Mouse (Mus musculus) thymus, adult 2 months (tissue): ENCODE measurements around the gene B4galt3.

ENCODE experiments used
- CTCF ChIP-seq: fragments of 200-500 bp; IDR thresholded peaks from 2 replicates; pipeline ENCODE4 v1.5.1; 2012; ENCODE audit warnings: mild to moderate bottlenecking, control low read depth, low read length, moderate library complexity, borderline replicate concordance; ENCODE audit not compliant: control insufficient read depth, poor library complexity, insufficient read depth; ENCODE audit errors: extremely low read depth
- POLR2A ChIP-seq: fragments of 200-500 bp; IDR thresholded peaks from 2 replicates; pipeline ENCODE4 v1.6.1; 2012; ENCODE audit warnings: mild to moderate bottlenecking, low read length, control low read depth, moderate library complexity; ENCODE audit not compliant: control insufficient read depth, poor library complexity, insufficient read depth; ENCODE audit errors: extremely low read depth

DNA sequence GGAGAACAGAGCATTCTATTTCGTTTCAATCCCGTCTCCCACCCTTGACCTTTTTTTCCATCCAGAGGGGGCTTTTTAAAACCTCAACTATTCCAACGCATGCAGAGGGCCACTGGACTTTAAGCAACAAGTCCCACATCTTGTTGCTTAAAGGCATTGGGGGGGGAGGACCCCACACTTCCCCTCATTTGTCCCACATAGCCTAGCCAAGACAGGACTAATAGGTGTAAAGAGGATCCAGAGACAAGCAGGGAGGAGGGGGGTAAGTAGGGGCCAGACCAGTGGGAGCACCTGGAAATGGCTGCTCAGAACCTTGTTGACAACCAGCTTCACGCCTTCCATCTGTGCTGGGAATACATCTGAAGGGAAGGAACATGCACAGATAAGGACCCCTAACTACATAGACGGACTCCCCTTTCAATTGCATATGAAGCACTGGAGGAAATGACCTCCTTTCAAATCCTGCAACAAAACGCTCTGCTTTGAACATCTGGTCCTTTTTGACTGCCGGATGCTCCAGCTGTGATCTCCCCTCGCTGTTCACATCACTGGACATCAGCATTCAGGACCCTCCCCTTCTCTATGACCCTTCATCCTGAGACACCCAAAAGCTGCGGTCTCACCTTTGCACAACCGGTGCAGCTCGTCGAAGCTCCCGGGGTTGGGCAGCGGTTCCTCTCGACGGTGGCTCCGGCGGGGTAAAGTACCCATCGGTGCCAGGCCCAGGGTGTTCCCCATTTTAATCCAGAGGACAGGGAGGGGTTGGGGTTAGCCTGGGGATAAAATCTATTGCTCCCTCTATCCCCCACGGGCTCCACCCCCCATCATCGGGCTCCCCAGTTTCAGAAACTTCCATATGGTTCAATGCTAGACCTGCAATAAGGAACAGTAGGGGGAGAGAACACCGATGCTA lies 48.6 kb upstream of the B4galt3 start:
- TF ChIP-seq POLR2A (no peak), CTCF (no peak)
